Mouse (Mus musculus) effector memory CD4-positive, alpha-beta T cell, adult 7 months (primary cell): ENCODE data around the gene Pigf. TPM values are rescaled to one million over a fixed set of nuclear protein-coding genes. Genes with fewer than 3 reads are reported as not detected.

Source experiments
- polyA plus RNA-seq: library from polyadenylated mRNA; unstranded; fragments of 100-300 nt; shearing (Covaris generic); gene quantifications from one replicate; pipeline ENCODE4 v1.2.1, GENCODE M21; 2017

Gene Pigf
- polyA plus RNA-seq = 22.5 TPM

GRCm38 (mm10) chr17:87025269-87025949 is at the start of gene Pigf, which contains the start of gene Cript:
Gene Pigf, minus strand, starts transcription at chr17:87025406.
Gene Cript, plus strand, starts transcription at chr17:87025550.

GRCm38 (mm10) chr17:86962894-86963585 is 62.2 kb downstream of the Pigf start, which contains the start of gene Rhoq:
Gene Rhoq, plus strand, starts transcription at chr17:86963082.

GRCm38 (mm10) chr17:86947840-86948796 is 77.1 kb downstream of the Pigf start, which contains the start of gene Atp6v1e2:
Gene Atp6v1e2, minus strand, starts transcription at chr17:86947897.

Other genes with a start within 250 kb of the Pigf start
- not detected for gene Tmem247, start 108.1 kb downstream of the Pigf start, polyA plus RNA-seq
- not detected for gene Atp6v1e2, start 77.5 kb downstream of the Pigf start, polyA plus RNA-seq
- gene Rhoq, start 62.3 kb downstream of the Pigf start, polyA plus RNA-seq = 20.1 TPM
- 192 TPM for gene Cript, start 144 bp upstream of the Pigf start, polyA plus RNA-seq
- 18.4 TPM for gene Socs5, start 82.3 kb upstream of the Pigf start, polyA plus RNA-seq
- gene Mcfd2, start 240.5 kb upstream of the Pigf start, polyA plus RNA-seq = 22.6 TPM